ENCODE assay signal across 8 mouse cellular contexts in genomic region chr9:75314517-75315105, GRCm38 (mm10). TPM values are rescaled to one million over a fixed set of nuclear protein-coding genes. Genes with fewer than 3 reads are reported as not detected.
DNase-seq lines count a peak whose midpoint lies in the region; ATAC-seq and TF ChIP-seq lines count a peak whose summit lies in the region.

No protein-coding gene starts in this region.

- peak overlapping the region; percentile 90 for H3K4me2 ChIP-seq in liver, embryonic 13.5 days

- ATAC-seq in liver, embryonic 13.5 days (ENCODE audit: low read depth) = no peak

- peaks cover 22% of the 10 kb centered on the region for H3K27me3 ChIP-seq in liver, embryonic 13.5 days

- no peak overlapping the region for H3K27ac ChIP-seq in bone marrow macrophage, adult 2 months (ENCODE audit: insufficient read depth, low read depth, low read length)
- no peak overlapping the region for H3K27ac ChIP-seq in liver, embryonic 13.5 days

- peak overlapping the region; percentile 60 for H3K9ac ChIP-seq in liver, embryonic 13.5 days

- DNase-seq in lung, adult 2 months = peak; percentile 9
- no peak for DNase-seq in lung, postnatal 14 days
- peak; percentile 25 for DNase-seq in forelimb bud, embryonic 11.5 days (ENCODE audit: low read depth, low spot score)
- no peak for DNase-seq in liver, embryonic 13.5 days
- no peak for DNase-seq in retina, postnatal 1 day
- DNase-seq in testis, postnatal 10 days (ENCODE audit: low spot score) = no peak
- DNase-seq in thymus, postnatal 0 days (ENCODE audit: low spot score) = no peak

- peak overlapping the region; percentile 61 for H3K4me3 ChIP-seq in lung, adult 2 months (replicated peaks; ENCODE audit: extremely low read depth, low read depth, low read length)
- H3K4me3 ChIP-seq in bone marrow macrophage, adult 2 months (ENCODE audit: insufficient read depth, low read length) = peak overlapping the region; percentile 74
- peak overlapping the region; percentile 67 for H3K4me3 ChIP-seq in liver, embryonic 13.5 days (replicated peaks)

- WGBS in lung, adult 2 months = 10% methylated on average over 22 of the region's 22 CpGs
- 12% methylated on average over 22 of the region's 22 CpGs for WGBS in liver, embryonic 13.5 days (ENCODE audit: insufficient replicate concordance)

- TF ChIP-seq POLR2A in lung, adult 2 months (IDR thresholded peaks at IDR 0.05; ENCODE audit: borderline replicate concordance, extremely low read depth, low read depth, low read length) = no peak
- TF ChIP-seq POLR2A in bone marrow macrophage, adult 2 months (IDR thresholded peaks at IDR 0.05; ENCODE audit: borderline replicate concordance, low read depth, low read length) = no peak

- H3K4me1 ChIP-seq in lung, adult 2 months (ENCODE audit: control insufficient read depth, insufficient read depth, low read length) = no peaks in the 10 kb centered on the region
- peaks cover 9% of the 10 kb centered on the region; the same call in 1 of the 2 replicates for H3K4me1 ChIP-seq in bone marrow macrophage, adult 2 months (ENCODE audit: control insufficient read depth, insufficient read depth, low read length)
- H3K4me1 ChIP-seq in liver, embryonic 13.5 days (replicated peaks) = peaks cover 17% of the 10 kb centered on the region

- no peak for TF ChIP-seq CTCF in lung, adult 2 months (IDR thresholded peaks at IDR 0.05; ENCODE audit: insufficient read depth, low read length)
- TF ChIP-seq CTCF in bone marrow macrophage, adult 2 months (IDR thresholded peaks at IDR 0.05; ENCODE audit: low read depth, low read length) = no peak

- no peaks in the 10 kb centered on the region for H3K36me3 ChIP-seq in liver, embryonic 13.5 days

- no peaks in the 10 kb centered on the region for H3K9me3 ChIP-seq in liver, embryonic 13.5 days (replicated peaks)

RNA-seq across cellular contexts. Expression of gene Gnb5, which starts 8.5 kb away (rescaled TPM):
- polyA plus RNA-seq in lung, adult 2 months (2012; rRNA removed) = 12.4 and 15.4 TPM in 2 replicates
- 6.7 and 7.0 TPM in 2 replicates for polyA plus RNA-seq in bone marrow macrophage, adult 2 months (2012; ENCODE audit: insufficient read depth, insufficient read length, missing spikeins)
- polyA plus RNA-seq in liver, embryonic 13.5 days (2015; fragmentation: Nextera tagmentation; extraction: Ambion mirVana) = 1.8 and 2.2 TPM in 2 replicates
- 4.4 and 4.5 TPM in 2 replicates for polyA plus RNA-seq in thymus, postnatal 0 days (2015; fragmentation: Nextera tagmentation; extraction: Ambion mirVana)

RNA-seq across cellular contexts. Expression of gene Bcl2l10, which starts 32.9 kb away (rescaled TPM):
- 0.09 TPM in 1 of 2 replicates, not detected in the other for polyA plus RNA-seq in lung, adult 2 months (2012; rRNA removed)
- not detected in 2 replicates for polyA plus RNA-seq in bone marrow macrophage, adult 2 months (2012; ENCODE audit: insufficient read depth, insufficient read length, missing spikeins)
- not detected in 2 replicates for polyA plus RNA-seq in liver, embryonic 13.5 days (2015; fragmentation: Nextera tagmentation; extraction: Ambion mirVana)
- polyA plus RNA-seq in thymus, postnatal 0 days (2015; fragmentation: Nextera tagmentation; extraction: Ambion mirVana) = not detected in 2 replicates

Comparison
In these comparisons a context has a peak if more than half of its experiments do, and no peak if none do; other contexts are left out.
1. DNase-seq: peak in lung, adult 2 months (single experiment) and forelimb bud, embryonic 11.5 days (single experiment); none in lung, postnatal 14 days (single experiment), liver, embryonic 13.5 days (single experiment), retina, postnatal 1 day (single experiment), testis, postnatal 10 days (single experiment) and thymus, postnatal 0 days (single experiment).
2. Peak in every context shown above with its lines, with median percentiles within 50 percentile points of each other: H3K4me3 ChIP-seq.